Mouse (Mus musculus): ENCODE data around the gene Platr17. TPM values are rescaled to one million over a fixed set of nuclear protein-coding genes. Genes with fewer than 3 reads are reported as not detected.
"Not testable (repeated sequence)": the region's sequence is repeated elsewhere in the genome, so short reads cannot be mapped to it uniquely, and the experiment has no call there.

Gene Platr17
- polyA plus RNA-seq, 1 experiment = 1.7 TPM

- Histone ChIP-seq H3K4me1 (ENCODE audit: control insufficient read depth, insufficient read depth, low read length) (no peaks in the 10 kb centered on the region), H3K27ac (ENCODE audit: insufficient read depth, low read length) (no peak overlapping the region), H3K4me3 (ENCODE audit: insufficient read depth, low read length) (no peak overlapping the region)
- TF ChIP-seq POLR2A (IDR thresholded peaks at IDR 0.05; ENCODE audit: extremely low read depth, insufficient read depth, low read length) = no peak
- TF ChIP-seq CTCF (IDR thresholded peaks at IDR 0.05; ENCODE audit: extremely low read depth, insufficient read depth, low read length) = no peak
These were observed 13.6 kb upstream of the Platr17 start for GRCm38 (mm10) chr17:33891357-33891756.

DNA sequence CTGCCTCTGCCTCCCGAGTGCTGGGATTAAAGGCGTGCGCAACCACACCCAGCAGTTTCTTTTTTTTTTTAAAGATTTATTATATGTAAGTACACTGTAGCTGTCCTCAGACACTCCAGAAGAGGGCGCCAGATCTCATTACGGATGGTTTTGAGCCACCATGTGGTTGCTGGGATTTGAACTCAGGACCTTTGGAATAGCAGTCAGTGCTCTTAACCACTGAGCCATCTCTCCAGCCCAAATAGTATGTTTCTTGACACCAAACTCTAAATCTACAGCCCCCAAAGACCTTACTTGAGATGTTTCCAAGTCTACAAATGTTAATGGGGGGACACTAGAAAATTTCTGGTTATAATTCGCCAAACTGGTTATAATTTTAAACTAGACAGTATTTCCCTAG, 13.0 kb upstream of the Platr17 start:
- H3K27ac ChIP-seq (ENCODE audit: insufficient read depth, low read length); H3K4me1 ChIP-seq (ENCODE audit: control insufficient read depth, insufficient read depth, low read length); H3K4me3 ChIP-seq (ENCODE audit: insufficient read depth, low read length): not testable (repeated sequence)

DNA sequence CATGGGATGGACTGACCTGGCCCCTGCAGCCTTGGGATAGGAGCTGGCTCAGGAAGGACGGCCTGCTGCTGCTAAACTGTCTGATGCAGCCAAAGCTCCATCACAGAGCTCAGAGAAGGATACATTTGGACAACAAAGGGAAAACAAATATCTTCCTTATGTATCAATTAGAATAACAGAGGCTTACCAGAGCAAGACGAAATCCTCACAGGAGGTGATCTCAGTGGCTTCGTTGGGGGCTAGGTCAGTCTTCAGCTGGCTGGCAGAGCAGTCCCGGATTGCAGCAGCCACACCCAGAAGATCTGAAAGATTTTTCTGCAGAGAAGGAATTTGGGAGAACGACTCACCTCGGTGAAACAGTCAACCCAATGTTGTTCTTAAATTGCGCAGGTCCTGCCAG, 12.5 kb upstream of the Platr17 start:
- Histone ChIP-seq H3K4me1 (ENCODE audit: control insufficient read depth, insufficient read depth, low read length) (no peaks in the 10 kb centered on the region), H3K4me3 (ENCODE audit: insufficient read depth, low read length) (no peak overlapping the region), H3K27ac (ENCODE audit: insufficient read depth, low read length) (no peak overlapping the region)
- TF ChIP-seq POLR2A (IDR thresholded peaks at IDR 0.05; ENCODE audit: extremely low read depth, insufficient read depth, low read length) = no peak
- TF ChIP-seq CTCF (IDR thresholded peaks at IDR 0.05; ENCODE audit: extremely low read depth, insufficient read depth, low read length) = no peak

DNA sequence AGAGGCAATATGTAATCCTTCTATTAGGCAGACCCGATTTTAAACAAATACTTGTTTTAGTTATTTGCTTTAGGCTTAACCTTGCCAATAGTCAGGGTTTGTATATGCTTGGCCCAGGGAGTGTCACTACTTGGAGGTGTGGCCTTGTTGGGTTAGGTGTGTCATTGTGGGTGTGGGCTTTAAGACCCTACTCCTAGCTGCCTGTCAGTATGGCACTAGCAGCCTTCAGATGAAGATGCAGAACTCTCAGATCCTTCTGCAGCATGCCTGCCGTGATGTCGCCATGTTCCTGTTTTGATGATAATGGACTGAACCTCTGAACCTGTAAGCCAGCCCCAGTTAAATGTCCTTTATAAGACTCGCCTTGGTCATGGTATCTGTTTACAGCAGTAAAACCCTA, 11.9 kb upstream of the Platr17 start:
- not testable (repeated sequence) for H3K4me1 ChIP-seq (ENCODE audit: control insufficient read depth, insufficient read depth, low read length); H3K4me3 ChIP-seq (ENCODE audit: insufficient read depth, low read length); H3K27ac ChIP-seq (ENCODE audit: insufficient read depth, low read length)

DNA sequence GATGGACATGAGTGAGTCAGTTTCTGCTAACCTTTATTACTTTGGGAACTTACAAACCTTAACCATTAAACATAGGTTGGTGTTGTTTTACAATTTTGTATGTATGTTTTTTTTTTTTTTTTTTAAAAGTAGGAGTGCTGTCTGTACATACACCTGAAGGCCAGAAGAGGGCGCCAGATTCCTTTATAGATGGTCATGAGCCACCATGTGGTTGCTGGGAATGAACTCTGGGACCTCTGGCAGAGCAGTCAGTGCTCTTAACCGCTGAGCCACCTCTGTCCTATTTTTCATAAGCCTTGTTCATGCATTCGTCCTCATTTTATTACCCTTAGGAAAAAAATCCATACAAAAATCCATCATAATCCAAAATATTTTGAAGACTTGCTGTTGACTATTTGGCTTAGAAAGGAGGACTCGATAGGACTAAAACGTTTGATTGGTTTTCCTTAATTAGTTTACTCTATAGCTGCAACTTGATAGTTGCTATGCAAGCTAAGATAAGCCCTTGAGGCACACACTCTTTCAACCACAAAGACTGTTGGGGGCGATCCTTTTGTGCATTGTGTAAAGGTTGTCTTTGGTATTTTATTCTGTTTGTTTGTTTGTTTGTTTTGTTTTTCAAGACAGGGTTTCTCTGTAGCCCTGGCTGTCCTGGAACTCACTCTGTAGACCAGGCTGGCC, 7.7 kb upstream of the Platr17 start:
- TF ChIP-seq CTCF (IDR thresholded peaks at IDR 0.05; ENCODE audit: extremely low read depth, insufficient read depth, low read length) (peak; percentile 49), POLR2A (IDR thresholded peaks at IDR 0.05; ENCODE audit: extremely low read depth, insufficient read depth, low read length) (no peak)
- Histone ChIP-seq H3K4me1 (ENCODE audit: control insufficient read depth, insufficient read depth, low read length) (no peaks in the 10 kb centered on the region), H3K4me3 (ENCODE audit: insufficient read depth, low read length) (no peak overlapping the region), H3K27ac (ENCODE audit: insufficient read depth, low read length) (no peak overlapping the region)

- not testable (repeated sequence) for H3K4me1 ChIP-seq (ENCODE audit: control insufficient read depth, insufficient read depth, low read length); H3K4me3 ChIP-seq (ENCODE audit: insufficient read depth, low read length); H3K27ac ChIP-seq (ENCODE audit: insufficient read depth, low read length)
These were observed 6.7 kb upstream of the Platr17 start for GRCm38 (mm10) chr17:33898193-33898592.

GRCm38 (mm10) chr17:33899642-33900041, 5.3 kb upstream of the Platr17 start:
- Histone ChIP-seq H3K4me3 (ENCODE audit: insufficient read depth, low read length) (no peak overlapping the region), H3K27ac (ENCODE audit: insufficient read depth, low read length) (no peak overlapping the region), H3K4me1 (ENCODE audit: control insufficient read depth, insufficient read depth, low read length) (no peaks in the 10 kb centered on the region)
- TF ChIP-seq POLR2A (IDR thresholded peaks at IDR 0.05; ENCODE audit: extremely low read depth, insufficient read depth, low read length) = no peak
- no peak for TF ChIP-seq CTCF (IDR thresholded peaks at IDR 0.05; ENCODE audit: extremely low read depth, insufficient read depth, low read length)

DNA sequence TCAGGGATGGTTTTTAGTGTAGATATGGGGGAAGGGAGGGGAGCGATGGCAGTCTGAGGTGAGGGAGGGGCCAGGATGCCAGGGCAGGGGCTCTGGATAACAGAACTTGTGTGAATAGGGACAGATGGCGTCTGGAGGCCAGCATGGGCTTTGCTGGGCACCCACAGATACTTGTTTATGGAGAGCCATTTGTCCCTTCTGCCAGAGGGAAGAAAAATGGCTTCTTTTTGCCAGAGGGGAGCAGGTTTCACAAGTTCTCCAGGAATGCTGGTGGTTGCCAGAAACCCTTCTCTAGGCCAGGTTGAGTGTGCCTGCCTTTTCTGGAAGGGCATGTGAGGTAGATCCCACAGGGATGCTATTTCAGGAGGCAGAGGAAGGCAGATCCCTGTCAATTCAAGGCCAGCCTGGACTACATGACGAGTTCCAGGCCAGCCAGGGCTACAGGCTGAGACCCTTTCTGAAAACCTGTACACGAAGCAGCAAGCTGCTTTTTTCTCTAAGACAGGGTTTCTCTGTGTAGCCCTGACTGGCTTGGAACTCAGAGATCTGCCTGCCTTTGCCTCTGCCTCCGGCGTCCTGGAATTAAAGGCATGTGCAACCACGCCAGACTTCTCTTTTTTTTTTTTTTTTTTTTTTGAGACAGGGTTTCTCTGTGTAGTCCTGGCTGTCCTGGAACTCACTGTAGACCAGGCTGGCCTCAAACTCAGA, 4.5 kb upstream of the Platr17 start:
- Histone ChIP-seq H3K4me3 (ENCODE audit: insufficient read depth, low read length) (no peak overlapping the region), H3K4me1 (ENCODE audit: control insufficient read depth, insufficient read depth, low read length) (no peaks in the 10 kb centered on the region), H3K27ac (ENCODE audit: insufficient read depth, low read length) (no peak overlapping the region)
- no peak for TF ChIP-seq POLR2A (IDR thresholded peaks at IDR 0.05; ENCODE audit: extremely low read depth, insufficient read depth, low read length)
- TF ChIP-seq CTCF (IDR thresholded peaks at IDR 0.05; ENCODE audit: extremely low read depth, insufficient read depth, low read length) = no peak

DNA sequence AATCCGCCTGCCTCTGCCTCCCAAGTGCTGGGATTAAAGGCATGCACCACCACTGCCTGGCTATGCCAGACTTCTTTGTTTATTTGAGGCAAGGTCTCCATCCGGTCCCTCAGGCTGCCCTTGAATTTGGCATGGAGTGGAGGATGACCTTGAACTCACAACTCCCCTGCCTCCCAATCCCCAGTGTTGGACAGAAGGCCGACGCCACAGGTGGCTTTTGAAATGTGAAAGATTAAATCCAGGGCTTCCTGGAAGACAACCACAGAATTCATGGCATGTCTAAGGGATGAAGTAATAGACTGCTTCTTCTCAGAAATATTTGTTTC, 4.0 kb upstream of the Platr17 start:
- Histone ChIP-seq H3K27ac (ENCODE audit: insufficient read depth, low read length) (no peak overlapping the region), H3K4me1 (ENCODE audit: control insufficient read depth, insufficient read depth, low read length) (no peaks in the 10 kb centered on the region), H3K4me3 (ENCODE audit: insufficient read depth, low read length) (no peak overlapping the region)
- TF ChIP-seq CTCF (IDR thresholded peaks at IDR 0.05; ENCODE audit: extremely low read depth, insufficient read depth, low read length) (no peak), POLR2A (IDR thresholded peaks at IDR 0.05; ENCODE audit: extremely low read depth, insufficient read depth, low read length) (no peak)

GRCm38 (mm10) chr17:33901653-33902052, 3.3 kb upstream of the Platr17 start:
- H3K27ac ChIP-seq (ENCODE audit: insufficient read depth, low read length) = no peak overlapping the region
- TF ChIP-seq CTCF (IDR thresholded peaks at IDR 0.05; ENCODE audit: extremely low read depth, insufficient read depth, low read length) (no peak), POLR2A (IDR thresholded peaks at IDR 0.05; ENCODE audit: extremely low read depth, insufficient read depth, low read length) (no peak)
- H3K4me1 ChIP-seq (ENCODE audit: control insufficient read depth, insufficient read depth, low read length) = no peaks in the 10 kb centered on the region
- no peak overlapping the region for H3K4me3 ChIP-seq (ENCODE audit: insufficient read depth, low read length)

DNA sequence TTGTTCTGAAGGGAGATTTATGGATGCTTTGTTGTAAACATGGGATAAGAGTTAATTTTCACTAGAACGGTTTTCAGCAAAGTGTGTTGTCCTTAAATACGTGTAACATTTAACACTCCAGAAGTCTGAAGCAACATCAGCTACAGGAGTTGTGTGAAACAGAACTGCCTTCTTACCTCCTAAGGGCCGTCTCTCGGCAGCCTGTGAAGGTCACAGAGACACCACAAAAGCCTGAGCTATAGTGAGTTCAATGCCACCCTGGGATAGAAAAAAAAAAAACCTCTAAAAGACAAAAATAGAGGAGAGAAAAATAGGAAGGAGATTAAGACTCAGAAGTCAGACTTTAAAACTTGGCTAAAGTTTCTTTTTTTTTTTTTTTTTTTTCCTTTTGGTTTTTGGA, 2.9 kb upstream of the Platr17 start:
- TF ChIP-seq CTCF (IDR thresholded peaks at IDR 0.05; ENCODE audit: extremely low read depth, insufficient read depth, low read length) (no peak), POLR2A (IDR thresholded peaks at IDR 0.05; ENCODE audit: extremely low read depth, insufficient read depth, low read length) (no peak)
- no peak overlapping the region for H3K4me3 ChIP-seq (ENCODE audit: insufficient read depth, low read length)

More for the DNA sequence above, 2.9 kb upstream of the Platr17 start:
- H3K27ac ChIP-seq (ENCODE audit: insufficient read depth, low read length) = no peak overlapping the region
- H3K4me1 ChIP-seq (ENCODE audit: control insufficient read depth, insufficient read depth, low read length) = no peaks in the 10 kb centered on the region
